Mouse (Mus musculus) kidney, adult 2 months (tissue): ENCODE data around the gene Napb.

Experiments used
- CTCF ChIP-seq: fragments of 200-500 bp; conservative IDR thresholded peaks from 2 replicates; pipeline ENCODE4 v1.5.1; 2011; ENCODE audit warnings: low read depth, mild to moderate bottlenecking, control low read depth, low read length, moderate library complexity, mixed read lengths; ENCODE audit not compliant: insufficient read depth, insufficient read length
- POLR2A ChIP-seq: fragments of 200-500 bp; IDR thresholded peaks from one replicate; pipeline ENCODE4 v1.6.1; 2011; ENCODE audit warnings: low read depth, low read length, control low read depth

GRCm38 (mm10) chr2:148690781-148691180 lies 41.5 kb downstream of the Napb start:
- TF ChIP-seq CTCF (no peak), POLR2A (no peak)
